Mouse (Mus musculus) c-Kit-positive CD71-negative TER-119-negative erythroid progenitor cells, embryonic 14.5 days (primary cell): ENCODE results near the gene Acnat1.
"Not testable (repeated sequence)": the region's sequence is repeated elsewhere in the genome, so short reads cannot be mapped to it uniquely, and the experiment has no call there.

Experiments
- DNase-seq: peaks from one replicate; pipeline ENCODE4 v3.0.0-alpha.2; 2013; ENCODE audit warnings: low read depth

Acnat1 gene

GRCm38 (mm10) chr4:49473435-49474100, at the start of gene Acnat1:
Gene Acnat1 (minus strand): TSS chr4:49473912.
- no peak for DNase-seq

GRCm38 (mm10) chr4:49522576-49522975, 48.9 kb upstream of the Acnat1 start:
- no peak for DNase-seq

- DNase-seq = peak; percentile 14
Measured at GRCm38 (mm10) chr4:49521346-49521745, 47.6 kb upstream of the Acnat1 start.

GRCm38 (mm10) chr4:49520572-49521340, 47.0 kb upstream of the Acnat1 start, which contains the start of the genes Mrpl50 and Zfp189:
Gene Mrpl50 (minus strand): TSS chr4:49521093.
Gene Zfp189 (plus strand): TSS chr4:49521176.
- peak; percentile 90 for DNase-seq

- peak; percentile 48 for DNase-seq
Measured at GRCm38 (mm10) chr4:49519476-49519875, 45.8 kb upstream of the Acnat1 start.

- DNase-seq = no peak
Measured at GRCm38 (mm10) chr4:49514441-49514840, 40.7 kb upstream of the Acnat1 start.

GRCm38 (mm10) chr4:49512636-49513035, 38.9 kb upstream of the Acnat1 start:
- DNase-seq = no peak

GRCm38 (mm10) chr4:49510236-49510835, 36.6 kb upstream of the Acnat1 start:
- DNase-seq = not testable (repeated sequence)

GRCm38 (mm10) chr4:49509183-49509582, 35.5 kb upstream of the Acnat1 start:
- no peak for DNase-seq

- no peak for DNase-seq
Measured at GRCm38 (mm10) chr4:49506386-49506785, 32.7 kb upstream of the Acnat1 start, which contains the start of gene Baat. Gene Baat (minus strand): TSS chr4:49506557.

GRCm38 (mm10) chr4:49503563-49503962, 29.9 kb upstream of the Acnat1 start:
- no peak for DNase-seq

- not testable (repeated sequence) for DNase-seq
Measured at GRCm38 (mm10) chr4:49485934-49486650, 12.4 kb upstream of the Acnat1 start.

- DNase-seq = no peak
Measured at GRCm38 (mm10) chr4:49485442-49485841, 11.7 kb upstream of the Acnat1 start.

GRCm38 (mm10) chr4:49480896-49481295, 7.2 kb upstream of the Acnat1 start:
- no peak for DNase-seq

- DNase-seq = no peak
Measured at GRCm38 (mm10) chr4:49480104-49480760, 6.5 kb upstream of the Acnat1 start.

GRCm38 (mm10) chr4:49479035-49479434, 5.3 kb upstream of the Acnat1 start:
- not testable (repeated sequence) for DNase-seq

- peak; percentile 23 for DNase-seq
Measured at GRCm38 (mm10) chr4:49478118-49478877, 4.6 kb upstream of the Acnat1 start.

- DNase-seq = no peak
Measured at GRCm38 (mm10) chr4:49474583-49474982, 871 bp upstream of the Acnat1 start.

- no peak for DNase-seq
Measured at GRCm38 (mm10) chr4:49469435-49470151, 4.1 kb downstream of the Acnat1 start.

GRCm38 (mm10) chr4:49467360-49467759, 6.4 kb downstream of the Acnat1 start:
- DNase-seq = no peak
